10 mouse cellular contexts compared by ENCODE assay signal in genomic region chr10:4188614-4189402, GRCm38 (mm10).
A peak's percentile ranks its signal among the peaks of the same experiment; 100 is the strongest.
DNase-seq lines count a peak whose midpoint lies in the region; ATAC-seq and TF ChIP-seq lines count a peak whose summit lies in the region.
"Had no signal": no experiment of that assay in that cellular context is flagged by ENCODE, and none has a peak within 500 bp of the region (broad histone marks: within the 10 kb centered on the region; RNA-seq: fewer than 3 reads in every experiment).

No protein-coding gene starts in this region.

- no peak overlapping the region for H3K9ac ChIP-seq in stomach, embryonic 15.5 days
- H3K9ac ChIP-seq: embryonic facial prominence, embryonic 12.5 days; liver, embryonic 15.5 days had no signal

- no peak for TF ChIP-seq POLR2A in kidney, adult 2 months (IDR thresholded peaks at IDR 0.05; ENCODE audit: low read depth, low read length)
- no peak for TF ChIP-seq POLR2A in lung, adult 2 months (IDR thresholded peaks at IDR 0.05; ENCODE audit: borderline replicate concordance, extremely low read depth, low read depth, low read length)

- H3K27me3 ChIP-seq in kidney, adult 2 months (replicated peaks; ENCODE audit: control insufficient read depth, insufficient read depth, low read length): no peaks in the 10 kb centered on the region
- no peaks in the 10 kb centered on the region for H3K27me3 ChIP-seq in embryonic facial prominence, embryonic 10.5 days (replicated peaks; ENCODE audit: low read depth, poor library complexity, severe bottlenecking)
- H3K27me3 ChIP-seq in stomach, embryonic 15.5 days (replicated peaks): no peaks in the 10 kb centered on the region
- H3K27me3 ChIP-seq: embryonic facial prominence, embryonic 12.5 days; liver, embryonic 15.5 days had no signal

- H3K27ac ChIP-seq in kidney, adult 2 months (ENCODE audit: insufficient read depth, low read depth, low read length): no peak overlapping the region
- no peak overlapping the region for H3K27ac ChIP-seq in embryonic facial prominence, embryonic 10.5 days (replicated peaks)
- H3K27ac ChIP-seq in stomach, embryonic 15.5 days: peak overlapping the region; percentile 57; the same call in 1 of the 2 replicates
- H3K27ac ChIP-seq: embryonic facial prominence, embryonic 12.5 days; liver, embryonic 15.5 days had no signal

- intact Hi-C loops in heart, postnatal 14 days (cut with DNase I): no loop called here

- no peak for TF ChIP-seq CTCF in kidney, adult 2 months (conservative IDR thresholded peaks at IDR 0.05; ENCODE audit: insufficient read depth, insufficient read length, low read depth, low read length)
- no peak for TF ChIP-seq CTCF in lung, adult 2 months (IDR thresholded peaks at IDR 0.05; ENCODE audit: insufficient read depth, low read length)

- H3K9me3 ChIP-seq in embryonic facial prominence, embryonic 10.5 days: no peaks in the 10 kb centered on the region
- no peaks in the 10 kb centered on the region for H3K9me3 ChIP-seq in stomach, embryonic 15.5 days
- H3K9me3 ChIP-seq: embryonic facial prominence, embryonic 12.5 days; liver, embryonic 15.5 days had no signal

- no peaks in the 10 kb centered on the region for H3K4me1 ChIP-seq in kidney, adult 2 months (ENCODE audit: control insufficient read depth, insufficient read depth, low read length)
- peaks cover 13% of the 10 kb centered on the region for H3K4me1 ChIP-seq in embryonic facial prominence, embryonic 10.5 days
- no peaks in the 10 kb centered on the region; the same call in 1 of the 2 replicates for H3K4me1 ChIP-seq in lung, adult 2 months (ENCODE audit: control insufficient read depth, insufficient read depth, low read length)
- H3K4me1 ChIP-seq in stomach, embryonic 15.5 days: peaks cover 8% of the 10 kb centered on the region
- H3K4me1 ChIP-seq: embryonic facial prominence, embryonic 12.5 days; liver, embryonic 15.5 days had no signal

- no peak overlapping the region for H3K4me3 ChIP-seq in kidney, adult 2 months (ENCODE audit: insufficient read depth, low read depth, low read length)
- H3K4me3 ChIP-seq in embryonic facial prominence, embryonic 10.5 days: no peak overlapping the region
- no peak overlapping the region for H3K4me3 ChIP-seq in lung, adult 2 months (replicated peaks; ENCODE audit: extremely low read depth, low read depth, low read length)
- no peak overlapping the region for H3K4me3 ChIP-seq in stomach, embryonic 15.5 days (replicated peaks)
- H3K4me3 ChIP-seq: embryonic facial prominence, embryonic 12.5 days; liver, embryonic 15.5 days had no signal

- 76% methylated on average over 18 of the region's 18 CpGs for WGBS in kidney, adult 2 months
- WGBS in embryonic facial prominence, embryonic 10.5 days: 78% methylated on average over 18 of the region's 18 CpGs
- WGBS in lung, adult 2 months: 71% methylated on average over 18 of the region's 18 CpGs
- 58% methylated on average over 18 of the region's 18 CpGs for WGBS in stomach, embryonic 15.5 days

- H3K36me3 ChIP-seq in kidney, adult 2 months (ENCODE audit: control insufficient read depth, insufficient read depth, low read length): no peaks in the 10 kb centered on the region
- no peaks in the 10 kb centered on the region for H3K36me3 ChIP-seq in embryonic facial prominence, embryonic 10.5 days (replicated peaks)
- H3K36me3 ChIP-seq in stomach, embryonic 15.5 days: no peaks in the 10 kb centered on the region
- H3K36me3 ChIP-seq: embryonic facial prominence, embryonic 12.5 days; liver, embryonic 15.5 days had no signal

- peak; percentile 81; the same call in 1 of the 2 replicates for ATAC-seq in stomach, embryonic 15.5 days (ENCODE audit: insufficient read depth, low FRiP score, low read depth)

- peak; percentile 43 for DNase-seq in kidney, adult 2 months
- no peak for DNase-seq in kidney, adult 11 months
- DNase-seq in embryonic facial prominence, embryonic 10.5 days (ENCODE audit: low spot score): peak; percentile 17
- DNase-seq in heart, postnatal 14 days: peak; percentile 75 to 82
- peak; percentile 23 for DNase-seq in lung, adult 2 months
- no peak for DNase-seq in thymus, adult 18-20 months
- no peak for DNase-seq in frontal cortex, postnatal 36 days (ENCODE audit: low spot score in 2 of 2)

- no peak overlapping the region for H3K4me2 ChIP-seq in stomach, embryonic 15.5 days
- H3K4me2 ChIP-seq: embryonic facial prominence, embryonic 12.5 days; liver, embryonic 15.5 days had no signal

Comparison
In these comparisons a context has a peak if more than half of its experiments do, and no peak if none do; other contexts are left out.
1. DNase-seq: peak in kidney, adult 2 months (single experiment), embryonic facial prominence, embryonic 10.5 days (single experiment), heart, postnatal 14 days (2 of 2) and lung, adult 2 months (single experiment); none in kidney, adult 11 months (single experiment), thymus, adult 18-20 months (0 of 2) and frontal cortex, postnatal 36 days (0 of 2).